Mouse (Mus musculus): ENCODE data around the gene Hils1. TPM values are rescaled to one million over a fixed set of nuclear protein-coding genes. Genes with fewer than 3 reads are reported as not detected.

Gene Hils1
- polyA plus RNA-seq, 1 experiment from 2014 or later: not detected

GRCm38 (mm10) chr11:95001058-95001457 lies 33.7 kb downstream of the Hils1 start:
- Histone ChIP-seq H3K4me3 (ENCODE audit: low read depth, low read length) (no peak overlapping the region), H3K9me3 (replicated peaks; ENCODE audit: control insufficient read depth, low read length) (no peaks in the 10 kb centered on the region), H3K27ac (ENCODE audit: low read length) (peak overlapping the region; percentile 32), H3K4me2 (ENCODE audit: low read depth, low read length) (peak overlapping the region; percentile 28; the same call in 1 of the 2 replicates), H3K27me3 (ENCODE audit: control insufficient read depth, insufficient read depth, low read depth, low read length) (no peaks in the 10 kb centered on the region), H3K9ac (ENCODE audit: low read depth, low read length) (peak overlapping the region; percentile 15; the same call in 1 of the 2 replicates), H3K36me3 (ENCODE audit: control insufficient read depth, insufficient read depth) (peaks cover 38% of the 10 kb centered on the region), H3K4me1 (ENCODE audit: control insufficient read depth, low read depth, low read length) (peaks cover 70% of the 10 kb centered on the region)
- WGBS (ENCODE audit: insufficient replicate concordance): 4% methylated on average over 8 of the region's 8 CpGs
- ATAC-seq (ENCODE audit: low read depth): peak; percentile 19; the same call in 1 of the 2 replicates

DNA sequence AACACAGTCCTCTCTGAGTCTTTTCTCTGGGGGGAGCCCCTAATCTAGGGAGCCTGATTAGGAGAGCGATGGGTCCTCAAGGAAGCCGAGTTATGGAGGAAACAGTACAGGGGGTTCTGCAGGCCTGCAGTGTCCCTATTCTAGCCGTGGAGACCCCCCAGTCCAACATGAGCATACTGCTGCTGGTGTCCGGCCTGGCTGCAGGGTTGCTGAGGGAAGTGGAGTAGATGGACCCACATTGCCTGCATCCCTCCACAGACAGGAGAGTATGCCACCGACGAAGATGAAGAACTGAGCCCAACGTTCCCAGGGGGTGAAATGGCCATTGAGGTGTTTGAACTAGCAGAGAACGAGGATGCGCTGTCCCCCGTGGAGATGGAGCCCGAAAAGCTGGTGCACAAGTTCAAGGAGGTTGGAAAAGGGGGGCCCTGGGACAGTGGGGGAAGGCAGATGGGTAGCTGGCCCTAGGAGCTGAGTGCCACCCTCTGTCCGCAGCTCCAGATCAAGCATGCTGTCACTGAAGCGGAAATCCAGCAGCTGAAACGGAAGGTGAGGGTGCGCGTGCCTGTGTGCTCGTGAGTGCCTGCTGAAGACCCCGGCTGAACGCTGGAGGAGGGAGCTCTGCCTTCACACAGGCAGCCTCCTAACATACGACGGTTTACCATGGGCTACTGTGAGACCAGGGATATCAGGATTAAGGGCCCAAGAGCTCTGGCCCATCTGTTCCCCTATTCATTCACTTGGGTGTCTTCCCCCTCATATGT lies 34.4 kb downstream of the Hils1 start:
- ATAC-seq (ENCODE audit: low read depth): no peak
- H3K36me3 ChIP-seq (ENCODE audit: control insufficient read depth, insufficient read depth): peaks cover 38% of the 10 kb centered on the region
- no peak overlapping the region for H3K9ac ChIP-seq (ENCODE audit: low read depth, low read length)
- peaks cover 70% of the 10 kb centered on the region for H3K4me1 ChIP-seq (ENCODE audit: control insufficient read depth, low read depth, low read length)
- no peaks in the 10 kb centered on the region for H3K27me3 ChIP-seq (ENCODE audit: control insufficient read depth, insufficient read depth, low read depth, low read length)
- WGBS (ENCODE audit: insufficient replicate concordance): 83% methylated on average over 21 of the region's 21 CpGs
- H3K4me3 ChIP-seq (ENCODE audit: low read depth, low read length): no peak overlapping the region
- H3K9me3 ChIP-seq (replicated peaks; ENCODE audit: control insufficient read depth, low read length): no peaks in the 10 kb centered on the region
- H3K4me2 ChIP-seq (ENCODE audit: low read depth, low read length): no peak overlapping the region
- H3K27ac ChIP-seq (ENCODE audit: low read length): peak overlapping the region; percentile 18; the same call in 1 of the 2 replicates

DNA sequence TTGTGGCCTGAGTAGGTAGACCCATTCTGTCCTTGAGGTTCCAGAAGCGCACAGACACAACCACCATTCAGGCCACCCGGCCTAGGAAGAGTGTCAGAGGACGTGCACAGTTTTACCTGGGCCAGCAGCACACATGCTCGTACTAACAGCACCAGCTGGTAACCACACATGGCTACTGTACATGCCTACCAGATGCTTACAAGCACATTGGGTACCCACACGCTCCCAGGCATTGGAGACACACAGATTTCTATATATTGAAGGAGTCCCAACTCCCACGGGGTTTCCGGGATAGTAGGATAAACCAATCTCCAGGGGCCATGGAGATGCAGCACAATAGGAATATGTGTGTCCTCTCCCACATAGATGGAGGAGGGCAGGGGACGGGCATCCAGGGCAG lies 35.3 kb downstream of the Hils1 start:
- H3K27me3 ChIP-seq (ENCODE audit: control insufficient read depth, insufficient read depth, low read depth, low read length): no peaks in the 10 kb centered on the region
- no peak for ATAC-seq (ENCODE audit: low read depth)
- H3K36me3 ChIP-seq (ENCODE audit: control insufficient read depth, insufficient read depth): peaks cover 38% of the 10 kb centered on the region
- H3K4me3 ChIP-seq (ENCODE audit: low read depth, low read length): no peak overlapping the region
- H3K27ac ChIP-seq (ENCODE audit: low read length): no peak overlapping the region
- 90% methylated on average over 8 of the region's 8 CpGs for WGBS (ENCODE audit: insufficient replicate concordance)
- peaks cover 70% of the 10 kb centered on the region for H3K4me1 ChIP-seq (ENCODE audit: control insufficient read depth, low read depth, low read length)
- H3K4me2 ChIP-seq (ENCODE audit: low read depth, low read length): no peak overlapping the region
- H3K9ac ChIP-seq (ENCODE audit: low read depth, low read length): no peak overlapping the region
- H3K9me3 ChIP-seq (replicated peaks; ENCODE audit: control insufficient read depth, low read length): no peaks in the 10 kb centered on the region

DNA sequence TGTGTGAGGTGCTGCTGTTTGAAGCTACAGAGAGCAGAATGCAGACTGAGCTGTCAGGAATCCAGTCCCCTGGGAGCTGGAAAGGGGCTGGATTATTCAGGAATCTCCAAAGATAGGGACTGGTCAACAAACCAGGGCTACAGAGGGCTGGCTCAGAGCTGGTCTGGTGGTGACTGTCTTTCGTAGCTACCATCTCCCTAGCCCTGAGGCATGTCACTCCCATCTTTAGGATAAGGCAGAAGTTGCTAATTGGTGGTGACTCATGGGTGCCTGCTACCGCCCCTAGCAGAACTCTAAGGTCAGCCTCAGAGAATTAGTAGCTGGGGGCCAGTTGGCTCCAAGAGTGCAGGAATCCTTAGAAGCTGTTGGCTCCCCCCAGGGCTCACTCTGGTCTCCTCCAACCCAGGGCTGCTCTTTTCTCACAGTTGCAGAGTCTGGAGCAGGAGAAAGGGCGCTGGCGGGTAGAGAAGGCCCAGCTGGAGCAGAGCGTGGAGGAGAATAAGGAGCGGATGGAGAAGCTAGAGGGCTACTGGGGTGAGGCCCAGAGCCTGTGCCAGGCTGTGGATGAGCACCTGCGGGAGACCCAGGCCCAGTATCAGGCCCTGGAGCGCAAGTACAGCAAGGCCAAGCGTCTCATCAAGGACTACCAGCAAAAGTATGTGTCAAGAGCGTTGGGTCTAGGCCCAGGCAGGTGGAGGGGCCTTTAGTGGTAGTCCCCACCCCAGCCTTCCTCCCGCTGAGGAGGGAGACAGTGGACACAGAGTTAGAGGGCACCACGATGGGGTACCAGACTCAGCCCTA lies 36.9 kb downstream of the Hils1 start:
- peaks cover 70% of the 10 kb centered on the region for H3K4me1 ChIP-seq (ENCODE audit: control insufficient read depth, low read depth, low read length)
- H3K4me2 ChIP-seq (ENCODE audit: low read depth, low read length): no peak overlapping the region
- 75% methylated on average over 12 of the region's 12 CpGs for WGBS (ENCODE audit: insufficient replicate concordance)
- H3K4me3 ChIP-seq (ENCODE audit: low read depth, low read length): no peak overlapping the region
- no peaks in the 10 kb centered on the region for H3K9me3 ChIP-seq (replicated peaks; ENCODE audit: control insufficient read depth, low read length)
- no peak for ATAC-seq (ENCODE audit: low read depth)
- H3K9ac ChIP-seq (ENCODE audit: low read depth, low read length): no peak overlapping the region
- H3K27me3 ChIP-seq (ENCODE audit: control insufficient read depth, insufficient read depth, low read depth, low read length): no peaks in the 10 kb centered on the region
- H3K36me3 ChIP-seq (ENCODE audit: control insufficient read depth, insufficient read depth): peaks cover 36% of the 10 kb centered on the region
- 0 out of 2 replicates have a peak overlapping the region, but pooled peaks have one; percentile 48 for H3K27ac ChIP-seq (ENCODE audit: low read length)

DNA sequence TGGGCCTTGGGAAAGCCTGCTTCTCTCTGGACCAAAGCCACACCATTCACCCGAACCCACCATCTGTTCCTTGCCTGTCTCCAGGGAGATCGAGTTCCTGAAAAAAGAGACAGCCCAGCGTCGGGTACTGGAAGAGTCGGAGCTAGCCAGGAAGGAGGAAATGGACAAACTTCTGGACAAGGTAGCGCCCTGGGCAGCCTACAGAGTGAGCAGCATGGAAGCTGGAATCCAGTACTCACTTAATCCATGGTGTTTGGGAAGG lies 37.5 kb downstream of the Hils1 start:
- ATAC-seq (ENCODE audit: low read depth): no peak
- Histone ChIP-seq H3K36me3 (ENCODE audit: control insufficient read depth, insufficient read depth) (peaks cover 31% of the 10 kb centered on the region), H3K9ac (ENCODE audit: low read depth, low read length) (no peak overlapping the region), H3K27ac (ENCODE audit: low read length) (no peak overlapping the region), H3K4me1 (ENCODE audit: control insufficient read depth, low read depth, low read length) (peaks cover 66% of the 10 kb centered on the region), H3K4me3 (ENCODE audit: low read depth, low read length) (no peak overlapping the region), H3K27me3 (ENCODE audit: control insufficient read depth, insufficient read depth, low read depth, low read length) (no peaks in the 10 kb centered on the region), H3K4me2 (ENCODE audit: low read depth, low read length) (no peak overlapping the region), H3K9me3 (replicated peaks; ENCODE audit: control insufficient read depth, low read length) (no peaks in the 10 kb centered on the region)
- 73% methylated on average over 6 of the region's 6 CpGs for WGBS (ENCODE audit: insufficient replicate concordance)

GRCm38 (mm10) chr11:95006038-95006437 lies 38.6 kb downstream of the Hils1 start:
- H3K4me3 ChIP-seq (ENCODE audit: low read depth, low read length): peak overlapping the region; percentile 56
- no peak for ATAC-seq (ENCODE audit: low read depth)
- WGBS (ENCODE audit: insufficient replicate concordance): 39% methylated on average over 4 of the region's 4 CpGs
- peak overlapping the region; percentile 78 for H3K4me2 ChIP-seq (ENCODE audit: low read depth, low read length)
- no peaks in the 10 kb centered on the region for H3K27me3 ChIP-seq (ENCODE audit: control insufficient read depth, insufficient read depth, low read depth, low read length)
- H3K9me3 ChIP-seq (replicated peaks; ENCODE audit: control insufficient read depth, low read length): no peaks in the 10 kb centered on the region
- H3K27ac ChIP-seq (ENCODE audit: low read length): peak overlapping the region; percentile 72
- peaks cover 29% of the 10 kb centered on the region for H3K36me3 ChIP-seq (ENCODE audit: control insufficient read depth, insufficient read depth)
- peaks cover 54% of the 10 kb centered on the region for H3K4me1 ChIP-seq (ENCODE audit: control insufficient read depth, low read depth, low read length)
- H3K9ac ChIP-seq (ENCODE audit: low read depth, low read length): peak overlapping the region; percentile 50; the same call in 1 of the 2 replicates

GRCm38 (mm10) chr11:95006525-95007219 lies 39.3 kb downstream of the Hils1 start:
- peak overlapping the region; percentile 56 for H3K4me3 ChIP-seq (ENCODE audit: low read depth, low read length)
- peak overlapping the region; percentile 72 for H3K27ac ChIP-seq (ENCODE audit: low read length)
- WGBS (ENCODE audit: insufficient replicate concordance): under 1% methylated on average over 27 of the region's 27 CpGs
- H3K27me3 ChIP-seq (ENCODE audit: control insufficient read depth, insufficient read depth, low read depth, low read length): no peaks in the 10 kb centered on the region
- peak overlapping the region; percentile 50 for H3K9ac ChIP-seq (ENCODE audit: low read depth, low read length)
- peaks cover 49% of the 10 kb centered on the region for H3K4me1 ChIP-seq (ENCODE audit: control insufficient read depth, low read depth, low read length)
- peaks cover 25% of the 10 kb centered on the region for H3K36me3 ChIP-seq (ENCODE audit: control insufficient read depth, insufficient read depth)
- H3K9me3 ChIP-seq (replicated peaks; ENCODE audit: control insufficient read depth, low read length): no peaks in the 10 kb centered on the region
- peak; percentile 50 for ATAC-seq (ENCODE audit: low read depth)
- H3K4me2 ChIP-seq (ENCODE audit: low read depth, low read length): peak overlapping the region; percentile 78

DNA sequence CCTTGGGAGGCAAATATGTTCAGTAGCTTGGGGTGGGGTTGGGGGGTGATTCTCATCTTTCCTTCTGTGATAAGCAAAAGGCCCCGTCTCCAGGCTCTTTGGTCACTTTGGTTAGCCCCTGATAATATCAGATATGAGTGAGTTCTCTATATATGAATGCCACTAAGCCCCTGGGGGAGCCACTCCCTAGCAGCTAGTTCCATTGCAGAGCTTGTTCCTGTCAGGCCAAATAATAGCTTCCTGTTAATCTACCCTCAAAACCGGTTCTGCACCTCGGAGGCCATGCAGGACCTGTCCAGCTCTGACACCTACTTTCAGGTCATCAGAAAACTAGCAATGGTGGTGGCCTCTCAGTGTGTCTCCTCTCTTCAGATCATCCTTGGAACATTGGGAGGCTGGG lies 40.0 kb downstream of the Hils1 start:
- no peaks in the 10 kb centered on the region for H3K27me3 ChIP-seq (ENCODE audit: control insufficient read depth, insufficient read depth, low read depth, low read length)
- H3K4me3 ChIP-seq (ENCODE audit: low read depth, low read length): no peak overlapping the region
- ATAC-seq (ENCODE audit: low read depth): no peak
- H3K4me1 ChIP-seq (ENCODE audit: control insufficient read depth, low read depth, low read length): peaks cover 44% of the 10 kb centered on the region
- H3K36me3 ChIP-seq (ENCODE audit: control insufficient read depth, insufficient read depth): peaks cover 17% of the 10 kb centered on the region
- peak overlapping the region; percentile 72 for H3K27ac ChIP-seq (ENCODE audit: low read length)
- no peaks in the 10 kb centered on the region for H3K9me3 ChIP-seq (replicated peaks; ENCODE audit: control insufficient read depth, low read length)
- H3K4me2 ChIP-seq (ENCODE audit: low read depth, low read length): peak overlapping the region; percentile 78; the same call in 1 of the 2 replicates
- no peak overlapping the region; the same call in 1 of the 2 replicates for H3K9ac ChIP-seq (ENCODE audit: low read depth, low read length)
- 16% methylated on average over 3 of the region's 3 CpGs for WGBS (ENCODE audit: insufficient replicate concordance)
